Mouse (Mus musculus) macrophage (primary cell): ENCODE data around the gene Ergic3. TPM values are rescaled to one million over a fixed set of nuclear protein-coding genes. Genes with fewer than 3 reads are reported as not detected.

Experiments used
- H3K27ac ChIP-seq: fragments of 350-480 bp; formaldehyde crosslinking; 2 replicates; pipeline ENCODE4 v1.9.0; 2021
- H3K36me3 ChIP-seq: fragments of 350-480 bp; formaldehyde crosslinking; 2 replicates; pipeline ENCODE4 v1.9.0; 2021; ENCODE audit errors: inconsistent target
- H3K4me3 ChIP-seq: fragments of 350-480 bp; formaldehyde crosslinking; 2 replicates; pipeline ENCODE4 v1.9.0; 2021; ENCODE audit errors: inconsistent target
- H3K79me2 ChIP-seq: fragments of 350-480 bp; formaldehyde crosslinking; 2 replicates; pipeline ENCODE4 v1.9.0; 2021; ENCODE audit errors: inconsistent target
- WGBS: methylation state at CpG from one replicate; pipeline ENCODE4 v1.1.7; 2026; ENCODE audit warnings: inconsistent platforms; ENCODE audit not compliant: missing documents; 5-methylcytosine and 5-hydroxymethylcytosine counted together
- polyA plus RNA-seq: library from polyadenylated mRNA; stranded (reverse); fragments of 250-400 nt; gene quantifications from 3 replicates; pipeline ENCODE4 v1.2.4, GENCODE M21; 2018; ENCODE audit warnings: inconsistent platforms

The Ergic3 gene
- polyA plus RNA-seq, 1 experiment from 2014 or later, result 187 TPM

DNA sequence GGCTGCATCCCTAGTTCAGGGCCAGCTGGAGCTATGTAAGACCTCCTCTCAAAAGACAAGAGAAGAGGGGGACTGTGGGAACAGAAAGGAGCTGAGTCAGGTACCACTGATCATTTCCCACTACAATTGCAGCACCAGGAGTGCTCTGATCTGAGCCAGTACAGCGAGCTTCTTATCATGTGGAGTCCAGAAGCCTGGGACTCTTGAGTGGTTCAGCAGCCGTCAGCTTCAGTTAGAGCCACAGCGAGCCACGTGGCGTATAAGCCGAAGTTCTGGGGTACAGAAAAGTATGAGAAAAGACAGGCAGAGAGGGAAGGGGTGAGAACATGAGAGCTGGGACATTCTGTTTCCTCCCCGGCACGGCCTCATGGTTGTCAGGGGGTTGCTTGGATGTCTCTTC, 13.4 kb downstream of the Ergic3 start:
- H3K36me3 ChIP-seq, result peaks cover 20% of the 10 kb centered on the region
- H3K79me2 ChIP-seq, result no peaks in the 10 kb centered on the region
- no peak overlapping the region for H3K4me3 ChIP-seq
- H3K27ac ChIP-seq, result no peak overlapping the region
- 89% methylated on average over 8 of the region's 8 CpGs for WGBS

DNA sequence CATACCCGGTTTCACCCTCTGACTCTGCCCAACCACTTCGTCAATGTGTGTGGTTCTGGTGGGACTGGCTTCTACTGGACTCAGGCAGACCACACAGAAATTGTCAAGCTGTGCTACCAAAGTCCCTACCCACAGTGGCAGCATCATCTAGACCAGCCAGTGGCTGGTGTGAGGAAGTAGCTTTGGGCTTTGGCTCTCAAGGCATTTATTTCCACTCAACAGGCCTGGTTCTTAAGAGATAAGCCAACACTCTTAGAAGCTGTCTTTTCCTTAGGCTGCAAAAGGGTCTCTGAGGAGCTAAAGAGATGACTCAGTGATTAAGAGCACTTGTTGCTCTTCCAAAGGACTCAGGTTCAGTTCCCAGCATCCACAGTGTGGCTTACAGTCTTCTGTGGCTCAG, 13.9 kb downstream of the Ergic3 start:
- Histone ChIP-seq H3K4me3 (no peak overlapping the region), H3K36me3 (peaks cover 15% of the 10 kb centered on the region), H3K79me2 (no peaks in the 10 kb centered on the region), H3K27ac (no peak overlapping the region)
- 88% methylated on average over 2 of the region's 2 CpGs for WGBS

DNA sequence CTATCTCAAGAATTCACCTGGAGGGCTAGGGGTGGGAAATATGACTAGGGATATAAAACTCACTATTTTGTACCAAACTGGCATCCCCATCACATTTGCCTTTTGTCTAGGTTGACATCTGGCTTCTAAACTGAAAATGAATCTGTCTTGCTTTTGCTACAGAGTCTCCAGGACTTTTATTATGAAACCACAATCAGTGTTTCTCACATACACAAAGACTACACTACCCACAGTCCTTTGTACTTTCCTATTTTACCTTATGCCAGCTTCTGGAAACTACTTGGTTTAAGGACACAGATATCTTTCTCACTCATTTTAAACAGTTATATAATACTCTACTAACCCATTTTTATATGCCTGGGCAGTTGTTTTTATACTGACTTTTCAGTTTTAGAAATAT, 17.6 kb downstream of the Ergic3 start:
- H3K36me3 ChIP-seq, result no peaks in the 10 kb centered on the region
- H3K79me2 ChIP-seq, result no peaks in the 10 kb centered on the region
- no peak overlapping the region for H3K27ac ChIP-seq
- H3K4me3 ChIP-seq, result no peak overlapping the region

DNA sequence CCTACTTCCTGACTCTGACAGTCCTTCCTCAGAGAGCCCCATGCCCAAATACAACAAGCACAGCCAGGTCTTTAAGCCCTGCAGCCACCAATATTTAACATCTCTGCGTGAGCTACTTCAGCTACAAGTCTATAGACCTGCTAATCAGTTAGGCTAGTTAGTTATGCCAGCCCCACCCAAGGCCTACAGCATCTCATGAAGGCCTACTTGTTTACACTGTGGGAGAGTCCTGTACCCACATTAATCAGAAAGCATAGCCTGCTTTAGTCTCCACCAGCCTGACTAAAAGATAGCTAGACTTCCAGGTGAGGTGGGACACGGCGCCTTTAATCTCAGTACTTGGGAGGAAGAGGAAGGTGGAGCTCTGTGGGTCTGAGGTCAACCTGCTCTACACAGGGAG, 31.5 kb downstream of the Ergic3 start:
- Histone ChIP-seq H3K4me3 (no peak overlapping the region), H3K36me3 (no peaks in the 10 kb centered on the region), H3K79me2 (no peaks in the 10 kb centered on the region), H3K27ac (no peak overlapping the region)
- WGBS, result 88% methylated on average over 3 of the region's 3 CpGs

DNA sequence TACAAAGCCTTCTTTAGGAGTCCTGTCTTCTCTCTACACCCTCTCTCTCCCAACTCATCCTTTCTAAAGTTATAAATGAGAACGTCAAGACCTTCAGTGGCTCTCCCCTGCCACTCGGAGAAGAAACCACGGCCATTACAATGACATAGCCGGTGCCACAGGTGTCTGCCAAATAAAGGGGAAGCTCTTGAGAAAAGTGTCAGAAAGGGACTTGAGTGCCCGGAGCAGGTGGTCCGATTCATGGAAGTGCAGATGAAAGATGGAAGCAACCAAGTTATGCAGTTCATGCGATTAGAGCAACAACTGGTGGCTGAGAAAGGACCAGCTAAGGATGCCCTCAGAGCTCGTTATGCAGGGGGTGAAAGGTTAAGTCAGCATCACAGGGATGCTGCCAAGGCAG, 35.1 kb downstream of the Ergic3 start:
- 52% methylated on average over 8 of the region's 8 CpGs for WGBS
- Histone ChIP-seq H3K79me2 (no peaks in the 10 kb centered on the region), H3K4me3 (no peak overlapping the region), H3K27ac (no peak overlapping the region), H3K36me3 (no peaks in the 10 kb centered on the region)

DNA sequence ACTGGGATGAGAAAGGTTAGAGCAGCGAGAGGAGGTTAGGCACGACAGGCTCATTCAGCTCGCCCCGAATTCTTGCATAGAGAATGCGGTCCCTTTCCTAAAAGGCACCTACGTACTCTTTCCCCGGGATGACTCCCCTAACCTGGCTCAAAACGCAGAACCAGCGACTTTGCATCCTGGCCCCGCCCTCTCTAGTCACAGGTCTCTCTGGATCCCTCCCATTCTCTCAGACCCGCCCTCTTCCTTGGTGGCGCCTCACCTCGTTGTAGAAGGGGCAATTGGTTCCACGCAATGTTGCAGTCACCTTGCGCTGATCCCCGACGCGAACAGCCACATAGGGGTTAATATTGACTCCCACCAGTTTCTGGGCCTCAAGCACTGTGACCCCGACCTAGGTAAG, 40.1 kb downstream of the Ergic3 start:
- Histone ChIP-seq H3K4me3 (no peak overlapping the region), H3K27ac (no peak overlapping the region), H3K79me2 (no peaks in the 10 kb centered on the region), H3K36me3 (no peaks in the 10 kb centered on the region)
- WGBS, result 22% methylated on average over 18 of the region's 19 CpGs

DNA sequence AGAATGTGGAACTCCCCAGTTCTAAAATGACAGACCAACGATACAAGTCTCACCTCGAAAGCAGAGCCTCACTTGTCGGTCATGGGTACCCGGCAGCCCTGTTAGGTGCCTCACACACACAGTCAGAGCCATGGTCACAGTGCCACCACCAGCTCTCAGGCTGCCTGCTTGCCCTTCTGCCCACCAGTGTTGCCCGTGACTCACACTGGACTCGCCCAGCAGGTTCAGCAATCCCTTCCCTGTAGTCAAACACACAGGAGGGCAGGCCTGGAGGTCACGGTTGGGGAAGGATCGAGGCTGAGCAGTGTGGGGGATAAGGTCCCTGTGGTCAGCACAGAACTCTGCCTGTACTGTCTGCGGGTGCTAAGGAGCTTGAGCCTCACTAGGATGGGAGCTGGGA, 45.0 kb downstream of the Ergic3 start, which contains the start of gene Fer1l4:
Gene Fer1l4 (minus strand): TSS at position 132 of the 400 bp plus-strand sequence.
- Histone ChIP-seq H3K4me3 (no peak within 1 kb of the TSS), H3K79me2 (no peaks in the 10 kb centered on the region), H3K27ac (no peak within 1 kb of the TSS), H3K36me3 (no peaks in the 10 kb centered on the region)
- over 99% methylated on average over 9 of the region's 9 CpGs for whole genome bisulfite sequencing

DNA sequence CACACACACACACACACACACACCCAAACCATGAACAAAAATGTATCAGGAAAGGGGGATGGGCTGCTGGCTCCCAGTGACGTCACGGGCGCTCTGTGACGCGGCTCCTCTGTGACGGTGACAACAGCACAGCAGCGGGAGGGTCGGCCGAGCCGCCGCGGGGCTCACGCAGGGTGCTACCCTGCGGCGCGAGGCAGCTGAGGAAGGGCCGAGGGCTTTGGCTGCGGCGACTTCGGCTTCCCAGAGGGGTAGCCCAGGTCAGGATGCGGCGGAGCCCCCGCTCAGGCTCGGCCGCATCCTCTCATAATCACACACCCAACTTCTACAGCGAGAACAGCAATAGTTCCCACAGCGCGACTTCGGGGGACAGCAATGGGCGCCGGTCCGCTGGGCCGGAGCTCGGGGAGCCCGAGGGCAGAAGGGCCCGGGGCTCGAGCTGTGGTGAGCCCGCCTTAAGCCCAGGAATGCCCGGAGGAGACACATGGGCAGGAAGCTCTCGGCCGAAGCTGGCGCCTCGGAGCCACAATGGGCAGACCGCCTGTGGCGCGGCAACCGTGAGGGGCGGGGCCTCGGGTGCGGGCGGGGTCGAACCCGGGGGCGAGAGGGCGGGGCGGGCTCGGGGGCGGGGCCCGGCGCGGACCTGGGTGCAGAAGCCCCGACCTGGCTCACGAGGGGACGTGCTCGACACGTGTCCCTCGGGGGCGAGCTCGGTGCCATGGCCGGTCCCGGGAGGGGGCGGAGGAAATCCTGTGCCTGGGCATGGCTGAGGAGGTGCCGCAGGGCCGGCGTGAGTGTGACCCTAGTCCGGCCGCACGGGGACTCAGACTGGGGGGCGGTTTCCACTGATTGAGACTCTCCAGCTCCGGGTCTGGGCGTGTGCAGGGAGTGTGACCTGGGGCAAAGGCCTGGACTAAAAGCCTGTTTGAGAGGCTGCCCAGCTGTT, 57.5 kb downstream of the Ergic3 start, which contains the start of gene Spag4:
Gene Spag4 (plus strand): TSS at position 77 of the 943 bp plus-strand sequence.
- Histone ChIP-seq H3K79me2 (no peaks in the 10 kb centered on the region), H3K36me3 (no peaks in the 10 kb centered on the region), H3K4me3 (peak within 1 kb of the TSS; percentile 5; the same call in 1 of the 2 replicates), H3K27ac (no peak within 1 kb of the TSS)
- 1% methylated on average over 73 of the region's 81 CpGs for whole genome bisulfite sequencing

DNA sequence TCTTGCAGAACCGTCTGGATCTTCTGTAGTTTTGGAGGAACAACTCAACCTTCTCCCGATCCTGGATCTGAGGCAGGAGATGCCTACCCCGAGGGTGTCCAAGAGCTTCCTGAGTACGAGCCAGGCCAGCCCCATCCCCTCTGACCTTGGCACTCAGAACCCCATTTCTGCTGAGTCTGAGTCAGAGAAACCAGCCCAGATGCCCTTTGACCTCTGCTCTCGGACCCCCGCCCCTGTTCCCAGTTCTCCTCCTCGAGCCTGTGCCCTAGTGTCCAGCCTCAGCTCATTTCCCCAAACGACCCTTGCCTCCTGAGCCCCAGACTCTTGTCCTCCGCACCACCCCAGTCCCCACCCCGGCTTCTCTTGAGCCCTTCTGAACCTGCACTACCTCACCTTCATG, 58.3 kb downstream of the Ergic3 start:
- no peak overlapping the region; the same call in 1 of the 2 replicates for H3K4me3 ChIP-seq
- H3K27ac ChIP-seq, result no peak overlapping the region
- WGBS, result 68% methylated on average over 10 of the region's 10 CpGs
- no peaks in the 10 kb centered on the region for H3K79me2 ChIP-seq
- no peaks in the 10 kb centered on the region for H3K36me3 ChIP-seq

Other genes with a start within 250 kb of the Ergic3 start
- gene Mmp24, start 232.7 kb upstream of the Ergic3 start, polyA plus RNA-seq, result 0.04 TPM in 1 of 3 replicates, not detected in the others
- gene BC029722, start 188.6 kb upstream of the Ergic3 start, polyA plus RNA-seq, result 37.9 to 45.5 TPM (median 39.4 TPM) in 3 replicates
- 20.9 to 79.0 TPM (median 44.6 TPM) in 3 replicates for gene Eif6, start 181.1 kb upstream of the Ergic3 start, polyA plus RNA-seq
- not detected in 3 replicates for gene Fam83c, start 173.2 kb upstream of the Ergic3 start, polyA plus RNA-seq
- 27.3 to 47.7 TPM (median 28.7 TPM) in 3 replicates for gene Uqcc1, start 77.7 kb upstream of the Ergic3 start, polyA plus RNA-seq
- not detected in 3 replicates for gene Gm15557, start 67.3 kb upstream of the Ergic3 start, polyA plus RNA-seq
- not detected in 3 replicates for gene Gdf5, start 62.7 kb upstream of the Ergic3 start, polyA plus RNA-seq
- 55.2 to 100 TPM (median 84.4 TPM) in 3 replicates for gene Cep250, start 51.6 kb upstream of the Ergic3 start, polyA plus RNA-seq
- gene 6430550D23Rik, start 68 bp upstream of the Ergic3 start, polyA plus RNA-seq, result 0.32 to 1.0 TPM (median 0.37 TPM) in 3 replicates
- gene Fer1l4, start 44.9 kb downstream of the Ergic3 start, polyA plus RNA-seq, result not detected in 3 replicates
- gene Spag4, start 57.1 kb downstream of the Ergic3 start, polyA plus RNA-seq, result 0.35 TPM in 1 of 3 replicates, not detected in the others
- 7.4 to 25.3 TPM (median 17.9 TPM) in 3 replicates for gene Cpne1, start 103.9 kb downstream of the Ergic3 start, polyA plus RNA-seq
- gene Rbm12, start 103.9 kb downstream of the Ergic3 start, polyA plus RNA-seq, result 7.2 to 20.5 TPM (median 8.4 TPM) in 3 replicates
- 6.1 to 13.9 TPM (median 8.1 TPM) in 3 replicates for gene Gm28036, start 119.0 kb downstream of the Ergic3 start, polyA plus RNA-seq
- 73.4 to 124 TPM (median 123 TPM) in 3 replicates for gene Romo1, start 136.0 kb downstream of the Ergic3 start, polyA plus RNA-seq
- 18.6 to 31.0 TPM (median 24.7 TPM) in 3 replicates for gene Nfs1, start 136.1 kb downstream of the Ergic3 start, polyA plus RNA-seq
- gene Rbm39, start 172.2 kb downstream of the Ergic3 start, polyA plus RNA-seq, result 158 to 239 TPM (median 203 TPM) in 3 replicates
- gene Phf20, start 188.4 kb downstream of the Ergic3 start, polyA plus RNA-seq, result 30.3 to 83.9 TPM (median 31.8 TPM) in 3 replicates